Mouse (Mus musculus): ENCODE data around the gene Depdc1b.

Depdc1b gene

DNA sequence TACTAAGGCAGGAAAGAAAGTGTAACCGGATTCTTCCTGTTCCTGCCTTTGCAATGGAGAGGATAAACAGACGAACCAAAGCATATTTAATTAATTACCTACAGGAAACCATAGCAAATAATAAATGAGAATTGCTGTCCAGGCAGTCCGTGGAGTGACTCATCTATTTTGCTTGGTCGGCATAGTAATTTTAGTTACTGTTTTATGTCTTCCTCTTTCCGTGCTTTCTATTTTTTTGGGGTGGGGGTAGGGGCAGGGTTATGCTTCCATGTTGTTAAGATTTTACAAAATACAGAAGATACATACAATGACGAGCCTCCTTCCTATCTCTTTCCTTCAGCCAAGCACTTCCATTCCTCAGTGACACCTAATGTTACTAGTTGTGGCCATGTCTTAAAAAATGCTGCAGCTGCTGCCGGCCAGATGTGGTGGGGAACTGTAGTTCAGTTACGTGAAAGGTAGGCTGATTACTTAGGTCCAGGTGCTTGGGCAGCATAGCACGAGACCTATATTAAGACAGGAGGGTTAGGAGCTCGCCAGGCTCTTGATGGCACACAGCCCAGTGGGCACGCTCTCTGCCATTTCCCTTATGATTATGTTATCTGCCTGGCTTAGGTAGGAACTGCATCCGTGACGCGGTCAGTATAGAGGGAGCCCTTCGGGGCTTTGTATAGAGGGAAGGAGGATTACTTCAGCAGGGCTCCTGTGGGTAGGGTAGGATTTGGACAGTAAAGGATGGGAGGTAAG lies 19.3 kb downstream of the Depdc1b start:
- Histone ChIP-seq H3K4me3 (replicated peaks; ENCODE audit: low read length) (peak overlapping the region; percentile 48; the same call in 1 of the 2 replicates), H3K4me1 (replicated peaks; ENCODE audit: low read depth, low read length) (peaks cover 20% of the 10 kb centered on the region), H3K36me3 (ENCODE audit: insufficient read depth, low read length) (peaks cover 29% of the 10 kb centered on the region), H3K27me3 (ENCODE audit: insufficient read depth, low read length) (no peaks in the 10 kb centered on the region), H3K9me3 (ENCODE audit: low read length) (no peaks in the 10 kb centered on the region)
- TF ChIP-seq NANOG (IDR thresholded peaks at IDR 0.05; ENCODE audit: borderline replicate concordance, low read length) (no peak), POU5F1 (IDR thresholded peaks at IDR 0.05; ENCODE audit: borderline replicate concordance, low read length) (no peak), CTCF (conservative IDR thresholded peaks at IDR 0.05; ENCODE audit: low read length) (no peak)

- H3K36me3 ChIP-seq (ENCODE audit: insufficient read depth, low read length), result peaks cover 31% of the 10 kb centered on the region
- TF ChIP-seq POU5F1 (IDR thresholded peaks at IDR 0.05; ENCODE audit: borderline replicate concordance, low read length) (no peak), CTCF (conservative IDR thresholded peaks at IDR 0.05; ENCODE audit: low read length) (no peak), NANOG (IDR thresholded peaks at IDR 0.05; ENCODE audit: borderline replicate concordance, low read length) (no peak)
- no peaks in the 10 kb centered on the region for H3K9me3 ChIP-seq (ENCODE audit: low read length)
- H3K27me3 ChIP-seq (ENCODE audit: insufficient read depth, low read length), result no peaks in the 10 kb centered on the region
- peaks cover 24% of the 10 kb centered on the region for H3K4me1 ChIP-seq (replicated peaks; ENCODE audit: low read depth, low read length)
- peak overlapping the region; percentile 48 for H3K4me3 ChIP-seq (replicated peaks; ENCODE audit: low read length)
Measured at GRCm38 (mm10) chr13:108336192-108336591, 20.1 kb downstream of the Depdc1b start.

- Histone ChIP-seq H3K9me3 (ENCODE audit: low read length) (no peaks in the 10 kb centered on the region), H3K27me3 (ENCODE audit: insufficient read depth, low read length) (no peaks in the 10 kb centered on the region), H3K36me3 (ENCODE audit: insufficient read depth, low read length) (peaks cover 26% of the 10 kb centered on the region), H3K4me3 (replicated peaks; ENCODE audit: low read length) (no peak overlapping the region), H3K4me1 (replicated peaks; ENCODE audit: low read depth, low read length) (peaks cover 28% of the 10 kb centered on the region)
- TF ChIP-seq NANOG (IDR thresholded peaks at IDR 0.05; ENCODE audit: borderline replicate concordance, low read length), result no peak
- TF ChIP-seq CTCF (conservative IDR thresholded peaks at IDR 0.05; ENCODE audit: low read length), result no peak
- TF ChIP-seq POU5F1 (IDR thresholded peaks at IDR 0.05; ENCODE audit: borderline replicate concordance, low read length), result no peak
Measured at GRCm38 (mm10) chr13:108337340-108337739, 21.2 kb downstream of the Depdc1b start.

GRCm38 (mm10) chr13:108338076-108338836 lies 22.1 kb downstream of the Depdc1b start:
- H3K4me1 ChIP-seq (replicated peaks; ENCODE audit: low read depth, low read length), result peaks cover 28% of the 10 kb centered on the region
- no peaks in the 10 kb centered on the region for H3K9me3 ChIP-seq (ENCODE audit: low read length)
- no peaks in the 10 kb centered on the region for H3K27me3 ChIP-seq (ENCODE audit: insufficient read depth, low read length)
- TF ChIP-seq CTCF (conservative IDR thresholded peaks at IDR 0.05; ENCODE audit: low read length), result no peak
- TF ChIP-seq NANOG (IDR thresholded peaks at IDR 0.05; ENCODE audit: borderline replicate concordance, low read length), result no peak
- no peak overlapping the region for H3K4me3 ChIP-seq (replicated peaks; ENCODE audit: low read length)
- H3K36me3 ChIP-seq (ENCODE audit: insufficient read depth, low read length), result peaks cover 22% of the 10 kb centered on the region

DNA sequence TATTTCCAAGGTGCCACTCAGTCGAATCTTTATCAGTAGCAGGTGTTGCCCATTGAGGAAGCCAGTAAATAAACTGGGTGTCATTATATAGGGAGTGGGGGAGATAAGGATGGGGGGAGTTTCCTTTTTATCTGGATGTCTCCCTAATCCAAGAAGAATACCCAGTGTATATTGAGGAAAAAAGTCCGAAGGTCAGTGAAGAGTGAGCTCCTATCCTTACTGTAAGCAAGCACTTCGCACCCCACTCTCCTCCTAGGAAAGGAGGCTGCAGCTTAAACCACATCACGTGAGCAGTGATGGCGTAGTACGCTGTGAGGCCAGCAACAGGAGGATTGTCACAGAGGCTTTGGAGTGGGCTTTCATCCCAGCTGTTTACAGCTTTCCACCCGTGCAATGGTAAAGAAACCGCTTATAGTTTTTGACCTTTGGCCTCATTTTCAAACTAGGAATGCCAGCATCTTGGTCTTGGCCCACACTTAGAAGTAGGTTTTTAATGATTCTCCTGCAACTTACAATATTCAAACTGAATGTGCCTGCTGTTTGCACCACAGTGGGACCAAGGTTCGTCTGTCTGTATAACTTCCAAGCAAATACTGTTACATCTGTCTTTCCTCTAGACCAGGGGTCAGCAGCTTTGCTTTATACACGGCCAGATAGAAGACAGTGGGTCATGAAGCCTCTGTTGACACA lies 23.9 kb downstream of the Depdc1b start:
- peaks cover 15% of the 10 kb centered on the region for H3K36me3 ChIP-seq (ENCODE audit: insufficient read depth, low read length)
- peaks cover 28% of the 10 kb centered on the region for H3K4me1 ChIP-seq (replicated peaks; ENCODE audit: low read depth, low read length)
- H3K27me3 ChIP-seq (ENCODE audit: insufficient read depth, low read length), result no peaks in the 10 kb centered on the region
- H3K9me3 ChIP-seq (ENCODE audit: low read length), result no peaks in the 10 kb centered on the region
- TF ChIP-seq POU5F1 (IDR thresholded peaks at IDR 0.05; ENCODE audit: borderline replicate concordance, low read length) (no peak), CTCF (conservative IDR thresholded peaks at IDR 0.05; ENCODE audit: low read length) (no peak), NANOG (IDR thresholded peaks at IDR 0.05; ENCODE audit: borderline replicate concordance, low read length) (no peak)
- H3K4me3 ChIP-seq (replicated peaks; ENCODE audit: low read length), result no peak overlapping the region

- H3K9me3 ChIP-seq (ENCODE audit: low read length), result no peaks in the 10 kb centered on the region
- peaks cover 19% of the 10 kb centered on the region for H3K4me1 ChIP-seq (replicated peaks; ENCODE audit: low read depth, low read length)
- no peak overlapping the region for H3K4me3 ChIP-seq (replicated peaks; ENCODE audit: low read length)
- peaks cover 15% of the 10 kb centered on the region for H3K36me3 ChIP-seq (ENCODE audit: insufficient read depth, low read length)
- TF ChIP-seq CTCF (conservative IDR thresholded peaks at IDR 0.05; ENCODE audit: low read length) (peak; percentile 59), POU5F1 (IDR thresholded peaks at IDR 0.05; ENCODE audit: borderline replicate concordance, low read length) (no peak), NANOG (IDR thresholded peaks at IDR 0.05; ENCODE audit: borderline replicate concordance, low read length) (no peak)
- H3K27me3 ChIP-seq (ENCODE audit: insufficient read depth, low read length), result no peaks in the 10 kb centered on the region
Measured at GRCm38 (mm10) chr13:108341585-108341984, 25.5 kb downstream of the Depdc1b start.

DNA sequence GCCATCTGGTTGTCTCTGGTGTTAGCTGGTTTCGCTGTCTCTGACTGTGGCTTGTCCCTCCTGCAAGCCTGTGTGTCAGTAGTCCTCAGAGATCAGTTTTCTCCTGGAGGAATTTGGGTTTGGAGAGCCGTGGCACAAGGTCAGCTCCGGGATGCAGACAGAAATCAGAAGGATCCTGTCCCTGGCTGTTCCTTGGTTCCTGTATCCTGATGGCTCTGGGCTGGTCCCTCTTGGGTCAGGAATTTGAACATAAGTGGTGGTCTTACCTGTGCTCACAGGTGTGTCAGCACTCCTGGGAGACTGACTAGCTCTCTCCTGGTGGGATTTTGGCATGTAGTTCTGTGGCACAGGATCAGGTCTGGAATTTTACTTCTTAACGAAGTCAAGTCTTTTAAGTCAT lies 29.6 kb downstream of the Depdc1b start:
- peaks cover 4% of the 10 kb centered on the region for H3K36me3 ChIP-seq (ENCODE audit: insufficient read depth, low read length)
- H3K9me3 ChIP-seq (ENCODE audit: low read length), result no peaks in the 10 kb centered on the region
- no peak overlapping the region for H3K4me3 ChIP-seq (replicated peaks; ENCODE audit: low read length)
- H3K27me3 ChIP-seq (ENCODE audit: insufficient read depth, low read length), result no peaks in the 10 kb centered on the region
- peaks cover 8% of the 10 kb centered on the region for H3K4me1 ChIP-seq (replicated peaks; ENCODE audit: low read depth, low read length)
- TF ChIP-seq POU5F1 (IDR thresholded peaks at IDR 0.05; ENCODE audit: borderline replicate concordance, low read length), result no peak
- no peak for TF ChIP-seq CTCF (conservative IDR thresholded peaks at IDR 0.05; ENCODE audit: low read length)
- no peak for TF ChIP-seq NANOG (IDR thresholded peaks at IDR 0.05; ENCODE audit: borderline replicate concordance, low read length)

- Histone ChIP-seq H3K36me3 (ENCODE audit: insufficient read depth, low read length) (no peaks in the 10 kb centered on the region), H3K9me3 (ENCODE audit: low read length) (no peaks in the 10 kb centered on the region), H3K4me3 (replicated peaks; ENCODE audit: low read length) (no peak overlapping the region), H3K27me3 (ENCODE audit: insufficient read depth, low read length) (no peaks in the 10 kb centered on the region), H3K4me1 (replicated peaks; ENCODE audit: low read depth, low read length) (no peaks in the 10 kb centered on the region)
- TF ChIP-seq POU5F1 (IDR thresholded peaks at IDR 0.05; ENCODE audit: borderline replicate concordance, low read length) (no peak), CTCF (conservative IDR thresholded peaks at IDR 0.05; ENCODE audit: low read length) (peak; percentile 19)
Measured at GRCm38 (mm10) chr13:108347016-108347415, 30.9 kb downstream of the Depdc1b start.
